Mouse (Mus musculus): ENCODE measurements around the gene Kifc5b. TPM values are rescaled to one million over a fixed set of nuclear protein-coding genes. Genes with fewer than 3 reads are reported as not detected.

Gene Kifc5b
- total and polyA plus RNA-seq, 3 experiments, result 15.7 to 36.1 (median 23.0) TPM

GRCm38 (mm10) chr17:26961572-26962240 is 44.8 kb downstream of the Kifc5b start:
- ATAC-seq (ENCODE audit: extremely low read depth, insufficient number of reproducible peaks, low FRiP score, poor library complexity, severe bottlenecking), result no peak
- H3K4me3 ChIP-seq (ENCODE audit: low read depth, low read length), result no peak overlapping the region
- H3K36me3 ChIP-seq (replicated peaks), result peaks cover 96% of the 10 kb centered on the region
- no peaks in the 10 kb centered on the region for H3K9me3 ChIP-seq (replicated peaks)
- no peak for TF ChIP-seq GATA1 (IDR thresholded peaks at IDR 0.05; ENCODE audit: borderline replicate concordance, low read length)
- TF ChIP-seq GATA2 (IDR thresholded peaks at IDR 0.05; ENCODE audit: borderline replicate concordance, low read depth, low read length), result no peak
- no peak for TF ChIP-seq CTCF (IDR thresholded peaks at IDR 0.05; ENCODE audit: low read depth, low read length)
- peaks cover 48% of the 10 kb centered on the region for H3K4me1 ChIP-seq (ENCODE audit: insufficient read depth, low read depth, low read length)
- no peaks in the 10 kb centered on the region; the same call in 1 of the 2 replicates for H3K27me3 ChIP-seq (ENCODE audit: insufficient read depth, low read length)
- DNase-seq (ENCODE audit: low spot score), result no peak

DNA sequence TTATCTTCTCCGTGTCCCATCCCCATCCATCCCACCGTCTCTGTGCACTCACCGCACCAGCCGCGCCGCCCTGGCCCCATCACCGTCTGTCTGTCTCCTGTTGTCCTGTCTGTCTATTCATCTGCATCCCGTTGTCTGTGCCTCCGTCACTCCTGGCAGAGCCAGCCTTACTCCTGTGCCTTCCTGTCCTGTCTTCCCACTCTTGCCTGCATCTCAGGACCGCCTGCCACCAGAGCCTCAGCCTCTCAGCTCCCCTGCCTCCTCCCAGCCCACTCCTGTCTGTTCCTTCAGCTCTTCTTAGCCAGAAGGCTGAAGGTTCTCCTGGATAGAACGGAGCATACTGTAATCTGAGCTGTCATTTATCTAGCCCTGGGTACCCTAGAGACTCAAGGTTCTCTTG is 50.1 kb downstream of the Kifc5b start:
- no peaks in the 10 kb centered on the region for H3K27me3 ChIP-seq (ENCODE audit: insufficient read depth, low read length)
- no peaks in the 10 kb centered on the region for H3K9me3 ChIP-seq (replicated peaks)
- H3K4me1 ChIP-seq (ENCODE audit: insufficient read depth, low read depth, low read length), result peaks cover 21% of the 10 kb centered on the region
- ATAC-seq (ENCODE audit: extremely low read depth, insufficient number of reproducible peaks, low FRiP score, poor library complexity, severe bottlenecking) (no peak), DNase-seq (ENCODE audit: low spot score) (no peak)
- H3K36me3 ChIP-seq (replicated peaks), result peaks cover 84% of the 10 kb centered on the region
- H3K4me3 ChIP-seq (ENCODE audit: low read depth, low read length), result no peak overlapping the region
- TF ChIP-seq TAL1 (conservative IDR thresholded peaks at IDR 0.05; ENCODE audit: low read depth, low read length) (no peak), POLR2AphosphoS5 (IDR thresholded peaks at IDR 0.05; ENCODE audit: insufficient replicate concordance, low read depth, low read length) (no peak), GATA2 (IDR thresholded peaks at IDR 0.05; ENCODE audit: borderline replicate concordance, low read depth, low read length) (no peak), CTCF (IDR thresholded peaks at IDR 0.05; ENCODE audit: low read depth, low read length) (no peak)

- H3K9me3 ChIP-seq (replicated peaks), result no peaks in the 10 kb centered on the region
- TF ChIP-seq TAL1 (conservative IDR thresholded peaks at IDR 0.05; ENCODE audit: low read depth, low read length) (no peak), GATA2 (IDR thresholded peaks at IDR 0.05; ENCODE audit: borderline replicate concordance, low read depth, low read length) (no peak), GATA1 (IDR thresholded peaks at IDR 0.05; ENCODE audit: borderline replicate concordance, low read length) (no peak), POLR2AphosphoS5 (IDR thresholded peaks at IDR 0.05; ENCODE audit: insufficient replicate concordance, low read depth, low read length) (no peak), CTCF (IDR thresholded peaks at IDR 0.05; ENCODE audit: low read depth, low read length) (no peak)
These were observed 50.6 kb downstream of the Kifc5b start for GRCm38 (mm10) chr17:26967477-26967876.

GRCm38 (mm10) chr17:26968200-26968611 is 51.3 kb downstream of the Kifc5b start:
- TF ChIP-seq CTCF (IDR thresholded peaks at IDR 0.05; ENCODE audit: low read depth, low read length) (no peak), GATA2 (IDR thresholded peaks at IDR 0.05; ENCODE audit: borderline replicate concordance, low read depth, low read length) (no peak), POLR2AphosphoS5 (IDR thresholded peaks at IDR 0.05; ENCODE audit: insufficient replicate concordance, low read depth, low read length) (no peak), GATA1 (IDR thresholded peaks at IDR 0.05; ENCODE audit: borderline replicate concordance, low read length) (no peak), TAL1 (conservative IDR thresholded peaks at IDR 0.05; ENCODE audit: low read depth, low read length) (no peak)
- ATAC-seq (ENCODE audit: extremely low read depth, insufficient number of reproducible peaks, low FRiP score, poor library complexity, severe bottlenecking), result no peak
- H3K4me1 ChIP-seq (ENCODE audit: insufficient read depth, low read depth, low read length), result peaks cover 21% of the 10 kb centered on the region

More at GRCm38 (mm10) chr17:26967477-26967876, 50.6 kb downstream of the Kifc5b start:
- ATAC-seq (ENCODE audit: extremely low read depth, insufficient number of reproducible peaks, low FRiP score, poor library complexity, severe bottlenecking) (no peak), DNase-seq (ENCODE audit: low spot score) (no peak)
- Histone ChIP-seq H3K36me3 (replicated peaks) (peaks cover 80% of the 10 kb centered on the region), H3K27me3 (ENCODE audit: insufficient read depth, low read length) (no peaks in the 10 kb centered on the region), H3K4me1 (ENCODE audit: insufficient read depth, low read depth, low read length) (peaks cover 21% of the 10 kb centered on the region), H3K4me3 (ENCODE audit: low read depth, low read length) (no peak overlapping the region)

GRCm38 (mm10) chr17:26969257-26969656 is 52.4 kb downstream of the Kifc5b start:
- Histone ChIP-seq H3K27me3 (ENCODE audit: insufficient read depth, low read length) (no peaks in the 10 kb centered on the region), H3K36me3 (replicated peaks) (peaks cover 72% of the 10 kb centered on the region), H3K4me3 (ENCODE audit: low read depth, low read length) (no peak overlapping the region), H3K4me1 (ENCODE audit: insufficient read depth, low read depth, low read length) (peaks cover 30% of the 10 kb centered on the region), H3K9me3 (replicated peaks) (no peaks in the 10 kb centered on the region)
- DNase-seq (ENCODE audit: low spot score) (no peak), ATAC-seq (ENCODE audit: extremely low read depth, insufficient number of reproducible peaks, low FRiP score, poor library complexity, severe bottlenecking) (no peak)
- TF ChIP-seq CTCF (IDR thresholded peaks at IDR 0.05; ENCODE audit: low read depth, low read length) (no peak), POLR2AphosphoS5 (IDR thresholded peaks at IDR 0.05; ENCODE audit: insufficient replicate concordance, low read depth, low read length) (no peak), GATA2 (IDR thresholded peaks at IDR 0.05; ENCODE audit: borderline replicate concordance, low read depth, low read length) (no peak), GATA1 (IDR thresholded peaks at IDR 0.05; ENCODE audit: borderline replicate concordance, low read length) (no peak), TAL1 (conservative IDR thresholded peaks at IDR 0.05; ENCODE audit: low read depth, low read length) (no peak)

More at GRCm38 (mm10) chr17:26968200-26968611, 51.3 kb downstream of the Kifc5b start:
- no peak for DNase-seq (ENCODE audit: low spot score)
- Histone ChIP-seq H3K27me3 (ENCODE audit: insufficient read depth, low read length) (no peaks in the 10 kb centered on the region), H3K4me3 (ENCODE audit: low read depth, low read length) (no peak overlapping the region), H3K9me3 (replicated peaks) (no peaks in the 10 kb centered on the region), H3K36me3 (replicated peaks) (peaks cover 72% of the 10 kb centered on the region)

DNA sequence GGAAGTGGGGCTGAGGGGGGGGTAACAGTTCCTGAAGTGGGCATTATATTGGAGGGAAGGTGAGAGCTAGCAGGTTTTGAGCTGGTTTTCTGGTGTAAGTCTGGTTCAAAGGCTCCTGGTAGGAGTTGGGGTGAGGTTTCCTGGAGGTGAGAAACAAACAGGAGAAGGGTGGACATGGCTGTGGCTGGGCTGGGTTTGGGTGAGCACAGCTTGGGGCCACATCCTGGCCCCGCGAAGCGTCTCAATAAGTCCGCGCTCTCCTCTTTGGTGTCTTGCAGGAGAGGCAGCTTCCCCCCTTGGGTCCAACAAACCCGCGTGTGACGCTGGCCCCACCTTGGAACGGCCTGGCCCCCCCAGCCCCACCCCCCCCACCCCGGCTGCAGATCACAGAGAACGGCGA is 53.3 kb downstream of the Kifc5b start:
- Histone ChIP-seq H3K27me3 (ENCODE audit: insufficient read depth, low read length) (no peaks in the 10 kb centered on the region), H3K36me3 (replicated peaks) (peaks cover 72% of the 10 kb centered on the region), H3K4me1 (ENCODE audit: insufficient read depth, low read depth, low read length) (peaks cover 35% of the 10 kb centered on the region), H3K9me3 (replicated peaks) (no peaks in the 10 kb centered on the region), H3K4me3 (ENCODE audit: low read depth, low read length) (no peak overlapping the region; the same call in 1 of the 2 replicates)
- no peak for DNase-seq (ENCODE audit: low spot score)
- no peak for TF ChIP-seq GATA1 (IDR thresholded peaks at IDR 0.05; ENCODE audit: borderline replicate concordance, low read length)
- no peak for TF ChIP-seq TAL1 (conservative IDR thresholded peaks at IDR 0.05; ENCODE audit: low read depth, low read length)
- TF ChIP-seq GATA2 (IDR thresholded peaks at IDR 0.05; ENCODE audit: borderline replicate concordance, low read depth, low read length), result no peak
- no peak for TF ChIP-seq POLR2AphosphoS5 (IDR thresholded peaks at IDR 0.05; ENCODE audit: insufficient replicate concordance, low read depth, low read length)
- no peak for TF ChIP-seq CTCF (IDR thresholded peaks at IDR 0.05; ENCODE audit: low read depth, low read length)
- no peak for ATAC-seq (ENCODE audit: extremely low read depth, insufficient number of reproducible peaks, low FRiP score, poor library complexity, severe bottlenecking)
